Mouse (Mus musculus) stomach, embryonic 16.5 days (tissue): ENCODE results near the gene Tle4. TPM values are rescaled to one million over a fixed set of nuclear protein-coding genes. Genes with fewer than 3 reads are reported as not detected.
A peak's percentile ranks its signal among the peaks of the same experiment; 100 is the strongest.

ENCODE experiments used
- ATAC-seq: fragments of 200-750 bp; cut with Nextera tagmentation; 2 replicates; pipeline ENCODE4 v1.8.0; 2017; ENCODE audit warnings: moderate number of reproducible peaks, moderate TSS enrichment; ENCODE audit not compliant: insufficient read depth, low FRiP score
- H3K27ac ChIP-seq: fragments of 300-500 bp; sonication (generic); 2 replicates; pipeline ENCODE4 v1.5.1; 2014; ENCODE audit warnings: low read length
- H3K27me3 ChIP-seq: fragments of 300-500 bp; sonication (generic); 2 replicates; pipeline ENCODE4 v1.6.1; 2014; ENCODE audit warnings: low read length, control low read depth, mixed read lengths; ENCODE audit not compliant: control insufficient read depth, insufficient read depth
- H3K36me3 ChIP-seq: fragments of 300-500 bp; sonication (generic); 2 replicates; pipeline ENCODE4 v1.6.1; 2014; ENCODE audit warnings: low read length; ENCODE audit not compliant: control insufficient read depth, insufficient read depth
- H3K4me1 ChIP-seq: fragments of 300-500 bp; sonication (generic); 2 replicates; pipeline ENCODE4 v1.6.1; 2014; ENCODE audit warnings: low read length, control low read depth, mixed read lengths; ENCODE audit not compliant: control insufficient read depth, insufficient read depth
- H3K4me2 ChIP-seq: fragments of 300-500 bp; sonication (generic); 2 replicates; pipeline ENCODE4 v1.6.1; 2014; ENCODE audit warnings: low read depth, low read length, mixed read lengths
- H3K4me3 ChIP-seq: fragments of 300-500 bp; sonication (generic); replicated peaks from 2 replicates; pipeline ENCODE4 v1.5.1; 2014; ENCODE audit warnings: mild to moderate bottlenecking, low read length
- H3K9ac ChIP-seq: fragments of 300-500 bp; sonication (generic); 2 replicates; pipeline ENCODE4 v1.6.1; 2014; ENCODE audit warnings: low read length
- H3K9me3 ChIP-seq: fragments of 300-500 bp; sonication (generic); replicated peaks from 2 replicates; pipeline ENCODE4 v1.6.1; 2016; ENCODE audit warnings: low read length, control low read depth; ENCODE audit not compliant: control insufficient read depth
- WGBS: fragments of 180-500 bp; shearing (Covaris S2); extraction: QIAGEN DNeasy Blood & Tissue Kit; methylation state at CpG from one replicate; pipeline ENCODE4 v1.1.7; 2014; 5-methylcytosine and 5-hydroxymethylcytosine counted together
- polyA plus RNA-seq: library from polyadenylated mRNA; unstranded; fragments of >200 nt; fragmentation: Nextera tagmentation; extraction: Ambion mirVana; gene quantifications from 2 replicates; pipeline ENCODE4 v1.2.1, GENCODE M21; 2015

The Tle4 gene
- polyA plus RNA-seq, 1 experiment from 2014 or later, result 10.9 TPM

DNA sequence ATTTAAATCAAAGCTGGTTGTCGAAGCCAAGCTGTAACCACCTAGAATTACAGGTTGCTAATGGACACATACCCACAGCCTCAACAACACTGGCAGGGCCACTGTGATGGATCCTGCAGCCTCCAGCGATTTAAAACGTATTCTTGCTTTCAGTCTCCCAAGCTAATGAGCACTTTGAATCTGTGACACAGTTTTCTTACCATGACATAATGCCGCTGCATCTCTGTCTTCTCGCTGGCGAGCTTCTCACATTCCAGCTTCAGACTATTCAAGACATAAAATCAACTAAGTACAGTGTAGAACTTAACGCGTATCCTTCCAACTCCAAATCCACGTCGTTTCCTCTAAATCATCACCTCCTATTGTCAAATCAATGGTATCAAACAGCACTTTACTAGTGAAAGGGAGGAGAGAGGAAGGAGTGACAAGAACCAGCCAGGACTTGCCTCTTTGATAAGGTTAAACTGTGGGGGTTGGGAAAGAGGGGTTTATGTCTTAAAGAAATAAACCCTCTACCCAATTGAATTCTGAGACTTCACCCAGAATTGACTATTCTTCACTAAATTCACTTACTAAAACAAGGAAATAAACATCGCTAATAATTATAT is 2.4 kb downstream of the Tle4 start:
- peak overlapping the region; percentile 37; the same call in 1 of the 2 replicates for H3K9ac ChIP-seq
- H3K4me2 ChIP-seq, result peak overlapping the region; percentile 62
- H3K27ac ChIP-seq, result no peak overlapping the region
- H3K27me3 ChIP-seq, result 0 out of 2 replicates have a peak, but pooled peaks cover 1% of the 10 kb centered on the region
- 27% methylated on average over 11 of the region's 11 CpGs for WGBS
- H3K4me3 ChIP-seq, result peak overlapping the region; percentile 30
- no peak for ATAC-seq
- no peaks in the 10 kb centered on the region for H3K9me3 ChIP-seq
- H3K36me3 ChIP-seq, result no peaks in the 10 kb centered on the region
- H3K4me1 ChIP-seq, result peaks cover 13% of the 10 kb centered on the region; the same call in 1 of the 2 replicates

DNA sequence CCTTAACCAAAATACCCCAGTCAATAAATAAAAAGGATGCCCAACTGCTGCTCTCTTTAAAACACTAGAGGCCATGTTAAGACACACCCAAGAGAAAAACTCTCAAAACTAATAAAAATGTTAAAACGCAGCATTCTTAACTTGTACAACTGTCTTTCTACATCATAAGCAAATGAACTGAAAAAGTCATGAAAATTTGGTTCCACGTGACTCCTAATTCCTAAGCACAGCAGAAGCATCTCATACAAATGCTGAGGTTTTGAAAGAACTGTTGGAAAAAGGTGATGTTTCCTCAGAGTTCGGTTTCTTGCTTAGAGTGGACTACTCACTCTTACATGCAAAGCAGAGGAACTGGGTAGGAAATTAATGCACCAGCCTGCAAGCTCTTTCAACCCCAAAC is 3.3 kb downstream of the Tle4 start:
- H3K9ac ChIP-seq, result no peak overlapping the region
- no peak overlapping the region for H3K27ac ChIP-seq
- WGBS, result 60% methylated on average over 3 of the region's 3 CpGs
- no peaks in the 10 kb centered on the region for H3K36me3 ChIP-seq
- peaks cover 7% of the 10 kb centered on the region; the same call in 1 of the 2 replicates for H3K4me1 ChIP-seq
- peak overlapping the region; percentile 30 for H3K4me3 ChIP-seq
- H3K27me3 ChIP-seq, result no peaks in the 10 kb centered on the region
- no peak for ATAC-seq
- no peaks in the 10 kb centered on the region for H3K9me3 ChIP-seq
- peak overlapping the region; percentile 62 for H3K4me2 ChIP-seq

DNA sequence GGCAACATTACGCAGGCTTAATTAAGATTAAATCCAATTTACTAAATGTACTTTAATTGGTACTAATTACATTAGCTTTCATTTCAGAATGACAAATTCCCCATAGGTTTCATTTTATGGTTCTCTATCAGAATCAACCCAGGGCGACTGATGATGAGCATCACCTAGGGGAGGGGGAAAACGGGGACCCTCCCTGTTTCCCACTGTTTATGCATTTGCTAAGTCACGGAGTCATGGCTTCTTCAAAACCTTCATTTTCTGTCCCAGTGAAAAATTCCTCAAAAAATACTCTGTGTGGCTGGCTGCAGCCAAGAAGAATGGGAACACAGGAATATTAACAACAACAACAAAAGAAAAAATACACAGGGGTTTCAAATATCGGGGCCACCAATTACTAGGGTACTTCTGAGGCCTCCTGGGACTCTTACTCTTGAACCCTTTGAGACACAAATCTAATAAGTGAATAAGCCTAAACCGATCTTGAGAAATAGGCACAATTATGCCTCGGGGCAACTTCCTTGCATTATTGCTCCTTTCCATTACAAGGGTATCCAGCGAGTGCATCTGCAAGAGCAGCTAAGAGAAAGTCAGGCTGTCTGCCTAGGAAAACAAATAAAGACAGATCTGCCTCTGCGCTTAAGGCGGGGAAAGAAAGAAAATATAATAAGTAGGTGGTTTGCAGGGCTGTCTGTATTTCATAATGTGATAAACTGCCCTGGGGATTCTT is 5.9 kb downstream of the Tle4 start:
- Histone ChIP-seq H3K27me3 (no peaks in the 10 kb centered on the region), H3K4me3 (no peak overlapping the region), H3K27ac (no peak overlapping the region), H3K4me2 (no peak overlapping the region), H3K36me3 (no peaks in the 10 kb centered on the region), H3K9me3 (no peaks in the 10 kb centered on the region), H3K4me1 (peaks cover 23% of the 10 kb centered on the region), H3K9ac (no peak overlapping the region)
- no peak for ATAC-seq
- 78% methylated on average over 10 of the region's 10 CpGs for WGBS

DNA sequence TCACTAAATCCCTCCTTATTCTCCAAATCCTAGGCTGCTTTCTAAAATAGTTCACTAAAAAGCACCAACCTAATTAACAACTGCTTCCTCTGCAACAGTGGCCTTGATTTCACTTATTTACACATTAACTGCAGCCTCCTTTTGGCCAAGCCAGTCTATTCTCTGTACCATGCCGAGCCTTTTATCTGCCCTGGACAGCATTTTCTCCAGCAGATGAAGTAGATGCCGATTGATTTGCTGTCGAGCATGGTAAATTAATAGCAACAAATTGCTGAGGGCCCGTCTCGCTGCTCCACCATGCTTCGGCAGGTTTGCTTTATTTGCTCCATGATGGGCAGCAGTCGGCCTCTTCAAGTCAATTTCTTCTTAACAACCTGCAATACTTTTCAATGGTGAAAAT is 7.7 kb downstream of the Tle4 start:
- no peak overlapping the region for H3K27ac ChIP-seq
- H3K27me3 ChIP-seq, result no peaks in the 10 kb centered on the region
- ATAC-seq, result no peak
- WGBS, result 68% methylated on average over 7 of the region's 7 CpGs
- H3K9ac ChIP-seq, result no peak overlapping the region
- H3K4me1 ChIP-seq, result peaks cover 33% of the 10 kb centered on the region
- H3K9me3 ChIP-seq, result no peaks in the 10 kb centered on the region
- no peak overlapping the region for H3K4me3 ChIP-seq
- H3K36me3 ChIP-seq, result no peaks in the 10 kb centered on the region
- H3K4me2 ChIP-seq, result no peak overlapping the region

DNA sequence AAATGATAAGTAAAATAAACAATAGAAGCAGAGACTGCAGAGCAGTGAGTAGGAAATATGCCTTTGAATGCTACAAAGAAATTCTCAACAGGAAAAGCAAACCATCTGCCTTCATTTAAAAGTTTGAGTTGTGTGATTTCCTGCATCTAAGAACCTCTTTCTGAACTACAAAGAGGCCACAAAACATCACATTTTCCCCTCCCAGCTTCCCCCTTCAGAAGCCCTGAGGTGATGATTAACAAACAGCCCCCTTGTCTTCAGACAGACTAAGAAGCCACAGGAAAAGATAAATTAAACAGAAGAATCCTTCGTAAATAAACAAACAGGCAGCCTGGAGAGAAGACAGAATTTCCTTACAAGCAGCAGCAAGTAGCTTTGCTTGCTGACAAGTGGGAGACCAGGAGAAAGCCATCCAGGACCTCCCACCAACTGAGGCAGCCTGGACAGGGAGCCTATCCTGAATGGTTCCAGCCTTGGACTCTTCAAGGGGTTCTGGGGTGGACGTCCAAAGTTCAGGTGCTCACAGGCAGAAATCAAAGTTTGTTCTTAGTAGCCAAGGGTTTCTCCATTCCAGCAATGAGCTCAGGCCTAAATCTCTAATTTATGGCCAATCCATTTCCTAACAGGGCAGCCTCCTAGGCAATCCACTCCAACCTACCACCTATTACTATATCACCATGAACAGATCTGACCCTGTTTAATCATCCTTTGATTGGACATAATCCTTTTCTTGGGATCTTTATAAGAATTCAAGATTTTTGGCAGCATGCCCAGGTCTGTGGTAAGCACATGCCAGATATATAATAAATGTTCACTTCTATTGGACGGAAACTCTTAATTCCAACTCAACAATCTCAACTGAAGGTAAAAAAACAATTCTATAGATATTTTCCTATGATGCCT is 9.4 kb downstream of the Tle4 start:
- Histone ChIP-seq H3K4me3 (no peak overlapping the region), H3K27ac (peak overlapping the region; percentile 17; the same call in 1 of the 2 replicates), H3K4me2 (0 out of 2 replicates have a peak overlapping the region, but pooled peaks have one; percentile 11), H3K4me1 (peaks cover 25% of the 10 kb centered on the region), H3K36me3 (no peaks in the 10 kb centered on the region), H3K9me3 (no peaks in the 10 kb centered on the region), H3K27me3 (no peaks in the 10 kb centered on the region), H3K9ac (no peak overlapping the region)
- 15% methylated on average over 3 of the region's 3 CpGs for WGBS
- no peak for ATAC-seq

DNA sequence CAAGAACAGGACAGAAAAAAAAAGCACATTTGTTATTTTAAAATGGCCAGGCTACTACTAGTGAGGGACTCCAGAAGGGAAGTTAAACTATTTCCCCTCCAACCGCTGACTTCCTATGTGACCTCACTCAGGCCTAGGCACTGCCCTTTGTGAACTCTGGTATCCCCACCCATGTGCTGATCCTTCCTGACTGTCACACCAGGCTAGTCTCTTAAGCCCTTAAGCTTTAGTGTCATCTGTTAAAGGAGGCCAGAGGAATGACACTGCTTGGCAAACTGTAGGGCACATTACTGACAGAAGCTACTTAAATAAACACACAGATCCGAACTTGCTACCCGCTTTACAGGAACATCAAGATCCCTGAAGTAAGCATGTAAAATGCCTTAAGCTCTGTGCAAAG is 11.7 kb downstream of the Tle4 start:
- peak; percentile 74 for ATAC-seq
- H3K4me2 ChIP-seq, result no peak overlapping the region
- no peak overlapping the region for H3K4me3 ChIP-seq
- no peaks in the 10 kb centered on the region for H3K9me3 ChIP-seq
- no peaks in the 10 kb centered on the region for H3K36me3 ChIP-seq
- 57% methylated on average over 3 of the region's 3 CpGs for WGBS
- H3K9ac ChIP-seq, result no peak overlapping the region
- H3K27me3 ChIP-seq, result no peaks in the 10 kb centered on the region
- H3K4me1 ChIP-seq, result peaks cover 25% of the 10 kb centered on the region
- H3K27ac ChIP-seq, result no peak overlapping the region

DNA sequence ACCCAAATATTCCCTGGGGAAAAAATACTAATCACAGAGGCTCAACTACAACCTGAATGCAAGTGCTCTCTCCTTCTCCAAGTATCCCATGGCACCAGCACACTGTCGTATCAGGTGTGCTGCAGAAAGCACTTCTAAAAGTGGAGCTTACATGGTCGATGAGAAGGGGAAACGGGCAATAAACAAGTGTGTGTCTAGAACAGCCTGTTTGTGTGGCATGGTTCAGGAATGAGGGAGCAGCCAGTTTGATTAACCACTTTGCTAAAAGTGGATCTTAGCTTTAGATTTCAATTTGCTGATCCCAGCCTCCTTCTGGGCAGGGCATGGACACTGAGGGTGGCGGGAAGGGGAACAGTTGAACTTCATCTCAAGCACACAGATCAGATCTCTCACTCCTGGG is 12.1 kb downstream of the Tle4 start:
- Histone ChIP-seq H3K4me1 (peaks cover 25% of the 10 kb centered on the region), H3K27ac (no peak overlapping the region), H3K9me3 (no peaks in the 10 kb centered on the region), H3K36me3 (no peaks in the 10 kb centered on the region), H3K4me2 (no peak overlapping the region), H3K27me3 (no peaks in the 10 kb centered on the region), H3K9ac (no peak overlapping the region), H3K4me3 (no peak overlapping the region)
- ATAC-seq, result no peak; the same call in 1 of the 2 replicates
- WGBS, result 86% methylated on average over 4 of the region's 4 CpGs

DNA sequence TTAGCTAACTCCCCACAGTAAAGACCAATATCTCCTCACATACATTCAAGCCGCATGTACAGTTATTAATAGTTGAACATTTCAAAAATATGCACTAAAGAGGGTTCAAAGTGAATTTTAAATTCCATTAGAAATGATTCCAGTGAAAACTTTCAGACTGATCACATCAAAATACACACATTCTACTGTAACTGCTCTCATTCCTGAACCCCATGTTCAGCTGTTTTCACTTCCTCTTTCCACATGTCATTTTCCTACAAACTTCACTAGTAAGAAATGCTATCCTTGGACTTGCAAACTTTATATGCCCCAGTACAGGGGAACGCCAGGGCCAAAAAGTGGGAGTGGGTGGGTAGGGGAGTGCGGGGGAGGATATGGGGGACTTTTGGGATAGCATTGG is 12.6 kb downstream of the Tle4 start:
- Histone ChIP-seq H3K4me1 (peaks cover 25% of the 10 kb centered on the region), H3K4me2 (no peak overlapping the region), H3K9ac (no peak overlapping the region), H3K9me3 (no peaks in the 10 kb centered on the region), H3K27ac (no peak overlapping the region), H3K36me3 (no peaks in the 10 kb centered on the region), H3K4me3 (no peak overlapping the region), H3K27me3 (no peaks in the 10 kb centered on the region)
- ATAC-seq, result no peak
- 87% methylated on average over 3 of the region's 3 CpGs for WGBS

DNA sequence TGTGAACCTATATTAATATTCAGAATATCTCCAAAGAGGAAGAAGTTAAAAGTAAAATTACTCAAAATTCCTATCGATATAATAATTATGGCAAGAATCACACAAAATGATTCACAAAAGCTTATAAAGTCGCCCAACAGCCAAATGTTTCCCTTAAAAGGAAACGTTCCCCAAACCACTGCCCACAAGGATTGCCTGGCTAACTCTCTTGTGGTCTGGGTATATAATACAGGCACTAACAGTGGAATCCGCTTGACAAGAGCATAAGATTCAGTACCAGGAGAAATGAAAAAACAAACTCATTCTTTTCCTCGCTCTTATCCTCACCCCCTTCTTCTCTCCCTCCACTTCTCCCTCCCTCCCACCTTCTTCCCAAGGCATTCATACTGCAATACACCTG is 19.2 kb downstream of the Tle4 start:
- H3K27ac ChIP-seq, result no peak overlapping the region
- no peak overlapping the region for H3K4me2 ChIP-seq
- no peak overlapping the region for H3K4me3 ChIP-seq
- WGBS, result 82% methylated on average over 5 of the region's 5 CpGs
- H3K9me3 ChIP-seq, result no peaks in the 10 kb centered on the region
- H3K4me1 ChIP-seq, result no peaks in the 10 kb centered on the region; the same call in 1 of the 2 replicates
- no peaks in the 10 kb centered on the region for H3K36me3 ChIP-seq
- no peak overlapping the region for H3K9ac ChIP-seq
- no peak for ATAC-seq
- H3K27me3 ChIP-seq, result no peaks in the 10 kb centered on the region
